Mouse (Mus musculus) heart, embryonic 15.5 days (tissue): ENCODE data around the gene Parp1. TPM values are rescaled to one million over a fixed set of nuclear protein-coding genes. Genes with fewer than 3 reads are reported as not detected.

Experiments used
- ATAC-seq: fragments of 200-750 bp; cut with Nextera tagmentation; replicated peaks from 2 replicates; pipeline ENCODE4 v1.8.0; 2017; ENCODE audit warnings: low read depth, moderate TSS enrichment; ENCODE audit not compliant: insufficient number of reproducible peaks, insufficient read depth, low FRiP score
- H3K27ac ChIP-seq: fragments of 300-500 bp; sonication (generic); 2 replicates; pipeline ENCODE4 v1.5.1; 2015; ENCODE audit warnings: mild to moderate bottlenecking, inconsistent platforms
- H3K27me3 ChIP-seq: fragments of 300-500 bp; sonication (generic); 2 replicates; pipeline ENCODE4 v1.6.1; 2015; ENCODE audit warnings: inconsistent platforms
- H3K36me3 ChIP-seq: fragments of 300-500 bp; sonication (generic); 2 replicates; pipeline ENCODE4 v1.6.1; 2015; ENCODE audit warnings: mild to moderate bottlenecking, inconsistent platforms
- H3K4me1 ChIP-seq: fragments of 300-500 bp; sonication (generic); replicated peaks from 2 replicates; pipeline ENCODE4 v1.6.1; 2015; ENCODE audit warnings: inconsistent platforms
- H3K4me2 ChIP-seq: fragments of 300-500 bp; sonication (generic); 2 replicates; pipeline ENCODE4 v1.6.1; 2015; ENCODE audit warnings: inconsistent platforms, mild to moderate bottlenecking, moderate library complexity
- H3K4me3 ChIP-seq: fragments of 300-500 bp; sonication (generic); 2 replicates; pipeline ENCODE4 v1.5.1; 2015; ENCODE audit warnings: mild to moderate bottlenecking, inconsistent platforms
- H3K9ac ChIP-seq: fragments of 300-500 bp; sonication (generic); 2 replicates; pipeline ENCODE4 v1.6.1; 2015; ENCODE audit warnings: mild to moderate bottlenecking, inconsistent platforms
- H3K9me3 ChIP-seq: fragments of 300-500 bp; sonication (generic); replicated peaks from 2 replicates; pipeline ENCODE4 v1.6.1; 2016; ENCODE audit warnings: inconsistent platforms
- WGBS: fragments of 180-500 bp; shearing (Covaris S2); methylation state at CpG from one replicate; pipeline ENCODE4 v1.1.7; 2015; ENCODE audit warnings: mixed read lengths; 5-methylcytosine and 5-hydroxymethylcytosine counted together
- microRNA-seq: library from miRNA; unstranded; fragments of <30 nt; microRNA quantifications from one replicate; pipeline ENCODE4, GENCODE M21; 2016
- polyA plus RNA-seq: library from polyadenylated mRNA; unstranded; fragments of >200 nt; fragmentation: Nextera tagmentation; extraction: Ambion mirVana; gene quantifications from 2 replicates; pipeline ENCODE4 v1.2.1, GENCODE M21; 2015

The Parp1 gene
- polyA plus RNA-seq, 1 experiment from 2014 or later = 69.2 TPM

- peak overlapping the region; percentile 88 for H3K9ac ChIP-seq
- H3K27me3 ChIP-seq = no peaks in the 10 kb centered on the region
- H3K36me3 ChIP-seq = no peaks in the 10 kb centered on the region
- H3K4me3 ChIP-seq = peak overlapping the region; percentile 94
- WGBS = under 1% methylated on average over 60 of the region's 61 CpGs
- peak overlapping the region; percentile 77 for H3K4me2 ChIP-seq
- no peaks in the 10 kb centered on the region for H3K9me3 ChIP-seq
- H3K4me1 ChIP-seq = peaks cover 15% of the 10 kb centered on the region
- peak; percentile 44 for ATAC-seq
- peak overlapping the region; percentile 92 for H3K27ac ChIP-seq
These were observed 71.9 kb downstream of the Parp1 start for GRCm38 (mm10) chr1:180640605-180641125.

GRCm38 (mm10) chr1:180641137-180641517 lies 72.4 kb downstream of the Parp1 start, which contains the start of gene Lin9:
TSS of gene Lin9 (plus strand) at chr1:180641150.
- 0% methylated on average over 46 of the region's 47 CpGs for WGBS
- H3K9me3 ChIP-seq = no peaks in the 10 kb centered on the region
- no peaks in the 10 kb centered on the region for H3K27me3 ChIP-seq
- peaks cover 15% of the 10 kb centered on the region for H3K4me1 ChIP-seq
- no peaks in the 10 kb centered on the region for H3K36me3 ChIP-seq
- H3K4me3 ChIP-seq = peak within 1 kb of the TSS; percentile 94
- H3K9ac ChIP-seq = peak within 1 kb of the TSS; percentile 88
- peak; percentile 87 for ATAC-seq
- peak within 1 kb of the TSS; percentile 77 for H3K4me2 ChIP-seq
- peak within 1 kb of the TSS; percentile 92 for H3K27ac ChIP-seq

GRCm38 (mm10) chr1:180641518-180642227 lies 72.9 kb downstream of the Parp1 start:
- peak overlapping the region; percentile 94 for H3K4me3 ChIP-seq
- ATAC-seq = peak; percentile 38; the same call in 1 of the 2 replicates
- H3K9me3 ChIP-seq = no peaks in the 10 kb centered on the region
- H3K9ac ChIP-seq = peak overlapping the region; percentile 88
- WGBS = 2% methylated on average over 50 of the region's 50 CpGs
- peak overlapping the region; percentile 77 for H3K4me2 ChIP-seq
- H3K4me1 ChIP-seq = peaks cover 15% of the 10 kb centered on the region
- H3K27ac ChIP-seq = peak overlapping the region; percentile 92
- no peaks in the 10 kb centered on the region for H3K36me3 ChIP-seq
- no peaks in the 10 kb centered on the region for H3K27me3 ChIP-seq

GRCm38 (mm10) chr1:180642228-180642564 lies 73.5 kb downstream of the Parp1 start:
- Histone ChIP-seq H3K27me3 (no peaks in the 10 kb centered on the region), H3K27ac (no peak overlapping the region), H3K36me3 (no peaks in the 10 kb centered on the region), H3K9ac (peak overlapping the region; percentile 88), H3K4me2 (peak overlapping the region; percentile 77), H3K4me1 (peaks cover 15% of the 10 kb centered on the region), H3K9me3 (no peaks in the 10 kb centered on the region), H3K4me3 (peak overlapping the region; percentile 94)
- ATAC-seq = no peak
- WGBS = 71% methylated on average over 8 of the region's 8 CpGs

Small RNAs within 50 kb of the gene (microRNA-seq; reads per million reads assigned to microRNA genes)
- not detected for gene Mir6904

Other genes starting within 250 kb of the Parp1 start
- gene Itpkb, start 238.4 kb upstream of the Parp1 start, polyA plus RNA-seq = 6.1 and 7.5 TPM in 2 replicates
- 0.85 and 0.86 TPM in 2 replicates for gene Stum, start 85.4 kb upstream of the Parp1 start, polyA plus RNA-seq
- gene Lin9, start 72.2 kb downstream of the Parp1 start, polyA plus RNA-seq = 12.3 and 13.4 TPM in 2 replicates
- gene Mixl1, start 128.1 kb downstream of the Parp1 start, polyA plus RNA-seq = 0.08 TPM in 1 of 2 replicates, not detected in the other
- 16.9 and 20.0 TPM in 2 replicates for gene Acbd3, start 157.1 kb downstream of the Parp1 start, polyA plus RNA-seq
- 1,560 and 1,618 TPM in 2 replicates for gene H3f3a, start 245.0 kb downstream of the Parp1 start, polyA plus RNA-seq